Mouse (Mus musculus): ENCODE measurements around the gene Rpl35.

Gene Rpl35

GRCm38 (mm10) chr2:38992452-38992851 lies 13.0 kb downstream of the Rpl35 start:
- DNase-seq: no peak

- no peak for DNase-seq
Observed at GRCm38 (mm10) chr2:38992004-38992403, 13.4 kb downstream of the Rpl35 start.

- no peak for DNase-seq
Observed at GRCm38 (mm10) chr2:38988929-38989328, 16.5 kb downstream of the Rpl35 start.

- DNase-seq: no peak
Observed at GRCm38 (mm10) chr2:38987803-38988510, 17.5 kb downstream of the Rpl35 start.

- no peak for DNase-seq
Observed at GRCm38 (mm10) chr2:38987371-38987770, 18.1 kb downstream of the Rpl35 start.

GRCm38 (mm10) chr2:38986580-38986979 lies 18.8 kb downstream of the Rpl35 start:
- DNase-seq: peak; percentile 82

GRCm38 (mm10) chr2:38983456-38983855 lies 22.0 kb downstream of the Rpl35 start:
- DNase-seq: no peak

- no peak for DNase-seq
Observed at GRCm38 (mm10) chr2:38977837-38978236, 27.6 kb downstream of the Rpl35 start.

GRCm38 (mm10) chr2:38975941-38976805 lies 29.3 kb downstream of the Rpl35 start:
- no peak for DNase-seq

GRCm38 (mm10) chr2:38975181-38975580 lies 30.2 kb downstream of the Rpl35 start:
- no peak for DNase-seq

- no peak for DNase-seq
Observed at GRCm38 (mm10) chr2:38974171-38974570, 31.3 kb downstream of the Rpl35 start.

- peak; percentile 49 for DNase-seq
Observed at GRCm38 (mm10) chr2:38973701-38974100, 31.7 kb downstream of the Rpl35 start.

- DNase-seq: peak; percentile 20
Observed at GRCm38 (mm10) chr2:38973223-38973622, 32.2 kb downstream of the Rpl35 start.

- no peak for DNase-seq
Observed at GRCm38 (mm10) chr2:38970057-38970456, 35.4 kb downstream of the Rpl35 start.

GRCm38 (mm10) chr2:38969650-38970049 lies 35.8 kb downstream of the Rpl35 start:
- no peak for DNase-seq

- DNase-seq: no peak
Observed at GRCm38 (mm10) chr2:38964198-38964597, 41.2 kb downstream of the Rpl35 start.

- DNase-seq: no peak
Observed at GRCm38 (mm10) chr2:38957671-38958223, 47.7 kb downstream of the Rpl35 start.

- DNase-seq: no peak
Observed at GRCm38 (mm10) chr2:38956062-38956461, 49.4 kb downstream of the Rpl35 start.

- peak; percentile 40 for DNase-seq
Observed at GRCm38 (mm10) chr2:38953152-38953883, 52.1 kb downstream of the Rpl35 start.
